Mouse (Mus musculus): Measurements from ENCODE around the gene Dnah12.
A peak's percentile ranks its signal among the peaks of the same experiment; 100 is the strongest.
"Not testable (repeated sequence)": the region's sequence is repeated elsewhere in the genome, so short reads cannot be mapped to it uniquely, and the experiment has no call there.

Gene Dnah12

GRCm38 (mm10) chr14:26692974-26693373, at the start of gene Dnah12:
TSS of gene Dnah12 (plus strand) at chr14:26693274.
- DNase-seq (ENCODE audit: low spot score): no peak

GRCm38 (mm10) chr14:26645989-26646650, 47.0 kb upstream of the Dnah12 start:
- no peak for DNase-seq (ENCODE audit: low spot score)

- DNase-seq (ENCODE audit: low spot score): no peak
Observed at GRCm38 (mm10) chr14:26647811-26648210, 45.3 kb upstream of the Dnah12 start.

DNA sequence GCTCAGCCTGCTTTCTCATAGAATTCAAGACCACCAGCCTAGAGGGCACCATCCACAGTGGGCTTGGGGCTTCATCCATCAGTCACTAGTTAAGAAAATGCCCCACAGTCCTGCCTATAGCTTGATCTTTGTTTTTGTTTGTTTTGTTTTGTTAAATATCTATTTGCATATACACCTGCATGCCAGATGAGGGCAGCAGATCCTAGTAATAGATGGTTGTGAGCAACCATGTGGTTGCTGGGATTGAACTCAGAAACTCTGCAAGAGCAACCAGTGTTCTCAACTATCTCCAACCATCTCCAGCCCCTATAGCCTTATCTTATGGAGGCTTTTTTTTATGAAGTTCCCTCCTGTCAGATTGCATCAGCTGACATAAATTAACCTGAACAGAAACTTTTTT, 41.2 kb upstream of the Dnah12 start:
- no peak for DNase-seq (ENCODE audit: low spot score)

DNA sequence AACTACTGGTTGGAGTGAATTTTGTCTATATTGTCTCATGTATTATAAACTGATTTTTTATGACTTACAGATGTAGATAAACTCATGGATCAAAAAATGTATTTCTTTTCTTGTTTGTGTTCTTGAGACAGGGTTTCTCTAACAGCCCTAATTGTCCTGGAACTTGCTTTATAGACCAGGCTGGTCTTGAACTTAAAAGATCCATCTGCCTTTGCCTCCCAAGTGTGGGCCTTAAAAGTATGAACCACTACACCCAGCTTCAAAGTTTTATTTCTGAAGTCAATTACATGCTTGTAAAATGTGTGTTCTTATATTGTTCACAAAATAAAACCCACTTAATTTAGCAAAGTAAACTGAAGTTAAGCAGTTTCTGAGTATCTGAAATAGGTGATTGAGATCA, 34.9 kb upstream of the Dnah12 start:
- DNase-seq (ENCODE audit: low spot score): no peak

GRCm38 (mm10) chr14:26660233-26660632, 32.8 kb upstream of the Dnah12 start:
- DNase-seq (ENCODE audit: low spot score): no peak

- DNase-seq (ENCODE audit: low spot score): no peak
Observed at GRCm38 (mm10) chr14:26662016-26662415, 31.1 kb upstream of the Dnah12 start.

DNA sequence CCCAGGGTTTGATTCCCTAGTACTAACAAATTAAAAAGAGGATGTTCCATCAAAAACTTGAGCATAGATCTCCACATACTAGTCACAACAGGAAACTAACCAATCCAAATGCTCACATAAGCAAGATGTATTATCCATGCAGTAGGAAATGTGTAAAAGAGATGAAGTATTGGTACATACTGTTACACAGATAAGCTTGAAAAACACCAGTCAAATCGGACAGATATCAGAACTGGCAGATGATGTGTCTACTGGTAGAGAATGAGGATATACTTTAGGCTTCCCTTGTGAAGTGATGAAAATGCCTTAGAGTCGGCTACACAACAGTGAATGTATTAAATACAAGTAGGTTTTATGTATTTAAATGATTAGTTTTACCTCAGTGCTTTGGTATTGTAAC, 30.6 kb upstream of the Dnah12 start:
- DNase-seq (ENCODE audit: low spot score): no peak

DNA sequence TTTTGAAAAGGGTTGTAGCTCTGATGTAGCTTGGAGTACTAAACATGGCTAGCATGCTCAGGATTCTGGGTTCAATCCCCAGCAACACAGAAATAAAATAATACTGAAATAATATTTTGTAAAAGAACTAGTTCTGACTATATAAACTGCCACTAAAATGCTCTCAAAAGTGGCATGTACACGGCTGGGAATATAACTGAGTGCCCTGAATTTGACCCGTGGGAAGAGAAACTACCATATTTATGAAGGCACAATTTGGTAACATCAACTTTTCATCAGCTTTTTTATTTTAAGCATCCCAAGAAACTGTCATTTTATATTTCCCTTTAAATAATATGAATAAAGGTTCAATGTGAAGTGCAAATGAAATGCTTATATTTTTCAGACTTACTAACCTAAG, 29.2 kb upstream of the Dnah12 start:
- no peak for DNase-seq (ENCODE audit: low spot score)

DNA sequence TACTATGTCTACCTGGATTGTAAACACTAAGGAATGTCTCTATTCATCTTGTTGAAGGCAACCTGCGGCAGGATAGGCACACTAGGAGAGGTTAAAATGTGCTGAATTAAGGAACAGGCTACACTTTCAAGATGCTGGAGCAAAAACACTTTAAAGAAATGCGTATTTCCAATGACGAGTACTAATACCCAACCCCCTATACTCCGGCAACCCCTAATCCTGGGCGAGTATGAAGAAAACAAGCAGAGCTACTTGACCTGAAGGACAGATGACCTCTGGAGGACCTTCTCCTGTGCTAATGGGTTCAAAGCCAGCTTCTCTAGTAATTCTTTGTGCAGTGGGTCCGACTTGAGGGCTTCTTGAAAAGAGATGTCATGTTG, 25.1 kb upstream of the Dnah12 start:
- no peak for DNase-seq (ENCODE audit: low spot score)

DNA sequence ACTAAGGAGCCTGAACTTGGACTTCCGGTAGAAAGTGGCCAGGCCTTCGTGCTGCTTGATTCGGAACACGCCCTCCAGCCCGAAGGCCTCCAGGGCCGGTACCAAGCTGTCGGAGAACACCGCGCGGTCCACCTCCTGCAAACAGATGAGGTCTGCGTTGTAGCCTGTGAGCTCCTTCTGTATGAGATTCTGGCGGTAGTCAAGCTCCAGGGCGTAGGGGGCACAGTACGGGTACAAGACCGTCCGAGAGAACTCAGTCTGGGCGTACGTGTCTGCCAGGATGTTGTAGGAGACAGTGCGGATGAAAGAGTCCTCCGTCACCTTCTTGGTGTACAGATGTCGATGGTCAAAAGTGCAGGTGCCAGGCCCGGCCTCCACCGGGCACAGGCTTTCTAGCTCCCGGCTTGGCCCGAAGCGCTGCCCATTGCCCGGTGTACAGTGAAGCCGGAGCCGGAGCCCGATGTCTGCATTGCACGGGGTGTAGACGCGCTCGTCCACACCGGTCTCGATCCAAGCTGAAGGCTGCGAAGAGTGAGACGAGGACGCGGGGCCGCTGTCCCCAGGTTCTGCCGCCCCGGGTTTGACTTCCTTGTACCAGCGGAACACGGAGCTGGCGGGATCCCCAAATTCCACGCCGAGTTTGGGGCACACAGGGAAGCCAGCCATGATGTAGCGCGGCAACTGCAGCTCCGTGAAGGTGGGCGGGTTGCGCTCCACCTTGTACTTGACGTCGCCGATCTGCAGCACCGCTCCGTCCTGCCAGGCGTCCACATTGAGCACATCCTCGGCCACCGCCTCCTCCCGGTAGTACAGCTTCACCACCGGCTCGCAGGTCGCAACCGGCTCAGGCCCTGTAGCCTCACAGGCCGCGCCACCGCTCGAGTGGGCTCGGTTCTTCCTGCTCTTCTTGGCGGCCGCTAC, 24.4 kb upstream of the Dnah12 start:
- peak; percentile 36 for DNase-seq (ENCODE audit: low spot score)

DNA sequence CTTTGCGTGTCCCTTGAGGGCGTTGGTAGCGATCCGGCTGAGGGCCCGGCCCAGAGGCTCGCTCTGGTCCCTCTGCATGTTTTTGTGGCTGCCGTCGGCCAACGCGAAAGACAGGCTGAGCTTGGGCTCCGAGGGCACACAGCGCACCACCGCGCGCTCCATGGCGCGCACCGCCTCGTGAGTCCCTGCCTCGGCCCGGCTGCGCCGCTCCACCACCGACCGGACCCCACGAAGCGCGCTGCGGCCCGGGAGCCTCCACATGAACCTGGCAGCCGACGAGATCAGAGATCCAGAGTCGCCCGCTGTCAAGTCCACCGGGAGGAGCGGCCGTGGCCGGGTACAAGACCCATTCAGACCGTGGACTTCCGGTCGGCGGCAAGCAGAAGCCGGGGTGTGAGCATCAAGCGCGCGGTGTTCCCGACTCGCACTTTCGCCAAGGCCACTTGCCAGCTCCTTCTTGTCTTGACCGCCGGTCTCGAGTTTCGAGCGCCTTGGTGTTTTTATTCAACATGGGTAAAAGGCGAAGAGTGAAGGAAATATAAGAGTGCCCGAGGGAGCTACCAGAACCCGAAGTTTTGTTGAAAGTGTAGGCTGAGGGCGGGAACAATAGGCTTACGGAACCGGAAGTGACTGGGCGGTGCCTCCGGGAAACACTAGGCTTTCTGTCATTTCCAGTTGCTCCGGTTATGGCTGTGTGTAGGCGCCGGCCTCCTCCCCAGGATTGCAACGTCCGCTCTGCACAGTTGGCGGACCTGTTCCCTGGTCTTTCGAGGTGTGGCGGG, 23.6 kb upstream of the Dnah12 start, which contains the start of gene Pde12:
Pde12 (minus strand) TSS at position 592 of the 782 bp plus-strand sequence.
- DNase-seq (ENCODE audit: low spot score): peak; percentile 88

DNA sequence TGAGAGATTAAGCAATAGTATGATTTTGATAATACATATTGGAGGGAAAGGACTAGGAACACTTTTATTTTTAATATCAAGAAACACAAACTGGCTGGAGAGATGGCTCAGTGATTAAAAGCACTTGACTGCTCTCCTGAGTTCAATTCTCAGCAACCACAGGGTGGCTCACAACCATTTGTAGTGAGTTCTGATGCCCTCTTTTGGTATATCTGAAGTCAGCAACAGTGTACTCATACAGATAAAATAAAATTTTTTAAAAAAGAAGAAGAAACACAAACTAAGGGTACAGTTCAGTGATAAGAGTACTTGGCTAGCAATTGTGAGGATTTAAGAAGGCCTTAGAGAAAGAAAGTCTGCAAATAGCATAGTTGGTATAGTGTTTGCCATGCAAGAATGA, 22.1 kb upstream of the Dnah12 start:
- DNase-seq (ENCODE audit: low spot score): no peak

DNA sequence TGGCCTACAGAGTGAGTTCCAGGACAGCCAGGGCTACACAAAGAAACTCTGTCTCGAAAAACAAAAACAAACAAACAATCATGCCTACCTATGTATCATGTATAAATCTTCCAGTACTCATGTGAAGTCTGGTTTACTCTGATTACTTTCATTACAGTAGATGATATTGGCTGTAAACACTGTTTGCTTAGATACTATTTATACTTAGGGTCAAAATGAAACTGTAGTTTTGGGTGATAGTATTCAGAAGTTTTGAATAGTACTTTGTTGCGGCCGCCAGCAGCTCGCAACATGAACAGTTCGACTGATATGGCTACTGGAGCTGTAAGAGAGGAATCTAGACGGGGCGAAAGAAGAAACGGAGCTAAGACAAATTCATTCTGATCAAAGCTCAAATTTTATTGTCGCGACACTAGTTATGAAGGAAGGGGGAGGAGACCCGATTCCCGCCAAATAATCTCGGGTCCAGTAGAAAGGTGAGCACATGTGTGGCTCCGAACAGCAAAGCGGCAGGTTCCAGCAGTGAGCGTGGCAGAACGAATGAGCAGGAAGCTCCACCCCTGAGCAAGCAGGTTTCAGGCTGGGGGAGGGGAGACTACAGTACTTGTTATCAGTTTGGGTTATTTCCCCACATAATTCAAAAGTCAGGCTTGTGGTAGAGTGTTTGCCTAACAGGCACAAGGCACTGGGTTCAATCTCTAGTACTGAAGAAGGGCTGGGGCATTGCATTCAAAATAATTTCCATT, 21.0 kb upstream of the Dnah12 start:
- DNase-seq (ENCODE audit: low spot score): not testable (repeated sequence)

DNA sequence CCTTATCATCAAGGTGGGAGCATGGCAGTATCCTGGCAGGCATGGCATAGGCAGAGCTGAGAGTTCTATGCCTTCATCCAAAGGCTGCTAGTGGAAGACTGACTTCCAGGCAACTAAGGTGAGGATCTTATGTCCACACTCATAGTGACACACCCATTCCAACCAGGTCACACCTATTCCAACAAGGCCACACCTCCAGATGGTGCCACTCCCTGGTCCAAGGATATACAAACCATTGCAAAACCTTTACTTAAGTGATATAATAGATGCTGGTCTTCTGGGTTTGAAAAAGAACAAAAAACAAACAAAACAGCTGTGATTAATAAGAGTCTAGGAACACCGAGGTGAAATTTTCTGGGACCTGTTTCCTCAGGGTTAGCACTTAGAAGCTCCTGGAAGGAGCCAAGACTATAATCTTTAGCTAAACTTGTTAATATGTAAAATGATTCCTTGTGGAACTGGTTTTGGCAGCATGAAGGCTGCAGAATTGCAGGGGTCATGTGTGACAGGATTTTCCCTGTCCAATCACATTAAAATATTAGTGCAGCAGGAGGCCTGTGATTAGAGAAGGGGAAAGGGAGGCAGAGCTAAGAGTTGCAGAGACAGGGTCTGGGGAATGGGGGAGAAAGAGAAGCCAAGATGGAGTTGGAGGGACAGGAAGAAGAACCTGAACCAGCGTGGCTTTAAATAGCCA, 18.5 kb upstream of the Dnah12 start:
- DNase-seq (ENCODE audit: low spot score): not testable (repeated sequence)

DNA sequence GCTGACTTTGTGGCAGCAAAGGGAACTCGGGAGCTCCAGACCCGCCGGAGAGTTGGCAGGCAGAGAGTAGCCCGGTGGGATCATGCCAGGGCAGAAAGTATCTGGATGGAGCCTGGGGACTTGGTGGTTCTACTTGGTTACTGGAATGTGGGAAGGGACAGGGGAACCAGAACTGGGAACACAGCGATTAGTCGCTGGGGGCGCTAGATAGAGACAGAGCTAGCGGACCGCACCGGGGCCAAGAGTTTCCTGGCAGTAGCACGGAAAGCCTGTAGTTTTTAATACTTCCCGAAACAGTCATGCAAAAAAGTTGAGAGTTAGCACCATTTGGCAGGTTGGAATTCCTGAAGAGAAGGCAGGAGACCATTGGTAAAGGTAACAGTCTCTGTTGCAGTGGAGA, 17.7 kb upstream of the Dnah12 start:
- peak; percentile 33 for DNase-seq (ENCODE audit: low spot score)

DNA sequence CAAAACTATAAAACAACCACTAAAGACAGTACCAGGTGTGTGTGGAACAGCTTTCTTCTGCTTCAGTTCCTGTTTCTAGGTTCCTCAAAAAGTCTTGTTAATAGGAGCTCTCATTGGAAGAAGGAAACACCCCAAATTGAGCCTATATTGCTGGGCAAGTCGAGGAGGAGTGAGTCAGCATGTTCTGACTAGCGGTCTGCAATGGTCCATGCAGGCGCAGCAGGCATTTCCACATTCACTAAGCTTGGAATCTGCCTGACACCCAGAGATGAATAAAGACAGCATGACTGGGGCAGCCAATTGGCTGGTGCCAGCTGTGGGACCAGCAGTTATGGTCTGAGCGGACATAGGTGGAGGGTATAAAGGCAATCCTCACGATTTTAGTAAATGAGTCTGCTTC, 17.3 kb upstream of the Dnah12 start:
- no peak for DNase-seq (ENCODE audit: low spot score)

GRCm38 (mm10) chr14:26690727-26691126, 2.3 kb upstream of the Dnah12 start:
- DNase-seq (ENCODE audit: low spot score): no peak

DNA sequence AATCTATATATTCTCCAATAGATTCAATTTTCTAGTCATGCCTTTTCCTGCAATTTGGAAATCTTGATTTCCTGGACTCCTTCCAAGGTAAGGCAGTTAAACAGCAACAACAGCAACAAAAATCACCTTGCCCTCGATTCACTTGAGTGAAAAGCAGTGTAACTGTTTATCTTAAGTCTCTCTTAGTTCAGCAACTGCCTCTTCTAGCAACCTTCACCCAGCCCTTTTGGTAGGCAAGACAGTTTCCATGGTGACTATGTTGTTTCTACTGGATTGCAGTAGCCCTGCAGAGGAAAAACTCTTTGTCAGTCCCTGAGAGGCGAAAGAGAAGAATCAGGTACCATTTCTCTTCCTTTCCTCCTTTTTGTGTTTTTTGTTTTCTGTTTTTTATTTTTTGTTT, 1.7 kb upstream of the Dnah12 start:
- DNase-seq (ENCODE audit: low spot score): no peak

DNA sequence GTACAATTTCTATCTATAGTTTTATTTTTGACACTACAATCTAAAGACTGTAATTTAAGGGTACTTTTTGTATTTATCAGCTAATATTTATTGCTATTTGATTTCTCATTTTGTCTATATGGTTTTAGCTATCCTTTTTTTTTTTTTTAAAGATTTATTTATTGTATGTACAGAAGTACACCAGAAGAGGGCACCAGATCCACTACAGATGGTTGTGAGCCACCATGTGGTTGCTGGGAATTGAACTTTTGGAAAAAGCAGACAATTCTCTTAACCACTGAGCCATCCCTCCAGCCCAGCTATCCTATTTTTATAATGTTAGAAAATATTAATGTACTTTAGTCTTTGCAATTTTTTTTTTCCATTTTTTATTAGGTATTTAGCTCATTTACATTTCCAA, 4.8 kb downstream of the Dnah12 start:
- DNase-seq (ENCODE audit: low spot score): no peak

- DNase-seq (ENCODE audit: low spot score): not testable (repeated sequence)
Observed at GRCm38 (mm10) chr14:26705246-26705645, 12.2 kb downstream of the Dnah12 start.
